Mouse (Mus musculus): Measurements from ENCODE around the gene Klhdc1.

Klhdc1 gene

DNA sequence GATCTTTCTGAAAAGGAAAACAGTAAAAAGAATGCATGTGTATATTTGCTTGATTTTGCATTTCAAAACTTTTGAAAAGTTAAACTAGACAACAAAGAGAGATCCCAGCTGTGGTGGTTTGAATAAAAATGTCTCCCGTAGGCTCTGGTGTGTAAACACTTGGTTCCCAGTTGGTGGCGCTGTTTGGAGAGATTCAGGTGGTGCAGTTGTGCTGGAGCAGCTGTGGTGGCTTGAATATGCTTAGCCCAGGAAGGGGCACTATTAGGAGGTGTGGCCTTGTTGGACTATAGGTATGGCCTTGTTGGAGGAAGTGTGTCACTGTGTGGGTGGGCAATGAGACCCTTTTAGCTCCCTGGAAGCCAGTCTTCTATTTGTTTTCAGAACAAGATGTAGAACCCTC is 11.7 kb upstream of the Klhdc1 start:
- DNase-seq = no peak

DNA sequence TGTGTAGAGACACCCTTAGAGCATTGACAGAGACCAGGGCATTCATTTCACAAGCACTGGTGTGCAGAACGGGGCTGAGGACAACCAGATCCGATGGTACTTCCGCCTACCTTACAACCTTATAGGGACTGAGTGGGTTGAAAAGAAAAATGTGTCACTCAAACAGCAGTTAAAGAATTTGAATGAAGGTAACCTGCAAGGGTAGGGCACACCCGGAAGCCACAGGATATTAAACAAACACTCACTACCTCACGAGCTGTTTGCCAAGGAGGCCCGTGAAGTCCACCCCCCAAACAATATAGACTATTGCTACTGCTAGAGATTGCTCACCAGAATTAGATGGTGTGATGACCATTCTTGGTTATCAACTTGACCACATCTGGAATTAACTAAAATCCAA is 5.2 kb upstream of the Klhdc1 start:
- DNase-seq = no peak

DNA sequence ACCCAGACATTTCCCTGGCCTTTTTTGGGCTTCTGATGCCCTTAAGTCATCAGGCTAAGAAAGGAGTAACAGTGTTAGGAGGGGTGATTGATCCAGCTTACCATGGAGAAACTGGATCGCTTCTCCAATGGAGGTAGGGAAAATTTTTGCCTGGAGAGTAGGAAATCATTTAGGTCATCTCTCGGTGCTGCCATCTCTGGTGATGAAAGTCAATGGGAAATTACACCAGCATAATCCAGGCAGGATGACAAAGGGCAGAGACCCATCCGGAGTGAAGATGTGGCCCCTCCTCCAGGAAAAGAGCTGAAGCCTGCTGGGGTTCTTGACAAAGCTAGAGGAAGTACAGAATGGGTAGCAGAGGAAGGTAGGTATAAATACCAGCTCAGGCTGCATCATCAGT is 2.7 kb upstream of the Klhdc1 start:
- DNase-seq = no peak

DNA sequence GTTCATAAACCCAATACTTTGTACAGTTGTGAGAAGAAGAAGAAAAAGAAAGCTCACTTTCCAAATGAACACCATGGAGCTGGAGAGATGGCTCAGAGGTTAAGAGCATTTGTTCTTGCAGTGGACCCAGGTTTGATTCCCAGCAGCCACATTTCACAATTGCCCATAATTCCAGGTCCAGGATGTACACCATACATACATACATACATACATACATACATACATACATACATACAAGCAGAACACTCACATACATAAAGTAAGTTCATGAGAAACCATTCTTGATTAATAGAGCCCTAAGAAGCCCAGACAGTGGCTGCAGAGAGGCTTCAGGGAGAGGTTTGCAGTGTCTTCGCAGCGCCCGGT is 412 bp downstream of the Klhdc1 start:
- DNase-seq = no peak

DNA sequence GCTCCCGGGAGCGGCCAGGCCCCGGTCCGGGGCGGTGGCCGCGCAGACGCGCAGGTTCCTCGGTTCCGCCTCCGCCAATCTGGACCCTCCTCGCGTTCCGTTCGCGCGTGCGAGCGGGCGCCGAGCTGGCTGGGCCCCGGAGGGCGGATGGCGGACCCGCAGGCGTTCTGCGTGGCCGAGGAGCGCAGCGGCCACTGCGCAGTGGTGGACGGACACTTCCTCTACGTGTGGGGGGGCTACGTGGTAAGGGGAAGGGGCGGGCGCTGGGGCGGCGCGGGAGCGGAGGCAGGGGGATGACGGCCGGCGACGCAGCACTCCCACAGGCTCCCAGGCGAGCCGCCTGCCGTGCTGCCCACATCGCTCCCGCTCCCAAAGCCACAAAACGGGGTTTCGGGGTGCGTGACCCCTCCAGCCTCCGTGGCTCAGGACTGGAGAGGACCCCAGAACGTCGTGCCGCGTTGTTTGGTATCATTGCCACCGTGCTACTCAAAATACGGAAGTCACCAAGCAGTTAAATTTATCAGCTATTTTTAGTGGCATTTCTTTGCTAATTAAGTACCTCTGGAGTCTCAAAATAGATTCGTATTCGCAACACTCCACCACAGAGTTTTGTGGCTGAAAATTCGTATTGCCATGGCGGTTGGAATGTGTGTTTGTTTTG is 925 bp downstream of the Klhdc1 start:
- peak; percentile 98 for DNase-seq

DNA sequence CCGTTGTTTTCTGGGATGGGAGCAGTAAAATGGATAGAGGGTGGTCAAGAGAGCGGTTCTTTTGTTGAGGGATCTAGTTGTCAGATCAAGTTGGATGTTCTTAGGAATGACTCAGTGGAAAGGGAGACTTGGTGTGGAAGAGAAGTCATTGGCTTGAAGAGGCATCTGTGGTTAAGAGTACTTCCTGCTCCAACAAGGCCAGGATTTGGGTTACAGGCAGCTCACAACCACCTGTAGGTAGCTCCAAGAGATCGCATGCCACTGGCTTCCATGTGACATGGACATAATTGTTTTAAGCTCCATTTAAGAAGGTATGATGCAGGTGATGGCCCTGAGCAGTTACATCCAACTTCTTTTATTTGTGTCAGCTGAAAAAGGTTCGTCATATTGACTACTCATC is 8.8 kb downstream of the Klhdc1 start:
- DNase-seq = peak; percentile 35

DNA sequence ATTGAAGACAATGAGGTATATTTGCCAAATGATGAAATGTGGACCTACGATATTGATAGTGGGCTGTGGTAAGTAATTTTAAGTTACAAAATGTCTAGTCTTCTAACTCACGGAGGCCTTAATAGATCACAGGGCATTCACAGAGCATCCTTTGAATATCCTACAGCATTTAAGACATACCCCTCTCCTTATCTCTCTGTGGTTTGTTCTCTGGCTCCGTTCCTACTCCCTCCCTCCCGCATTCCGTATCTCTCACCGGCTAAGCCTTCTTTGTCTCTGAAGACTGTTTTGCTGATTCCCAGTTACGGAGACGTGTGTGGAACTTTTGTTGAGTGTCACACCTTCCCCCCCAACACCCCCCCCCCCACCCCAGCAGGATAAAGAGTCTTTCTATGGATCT is 9.8 kb downstream of the Klhdc1 start:
- no peak for DNase-seq

DNA sequence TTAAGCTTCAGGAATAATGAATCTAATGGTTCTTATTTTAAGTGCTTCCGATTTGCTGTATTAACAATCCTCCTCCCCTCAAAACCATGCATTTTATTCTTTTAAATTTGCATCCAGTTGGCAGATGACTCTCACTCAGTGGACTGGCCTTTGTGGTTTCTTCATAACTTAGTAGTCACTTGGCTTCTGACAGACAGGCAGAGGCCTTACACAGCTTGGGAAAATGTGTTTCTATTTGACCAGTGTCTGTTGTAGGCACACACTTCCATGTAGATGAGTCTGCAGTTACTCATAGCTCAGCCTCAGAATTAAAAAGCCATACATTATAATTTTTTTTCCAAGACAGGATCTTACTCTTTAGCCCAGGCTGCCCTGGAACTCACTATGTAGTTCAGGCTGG is 12.8 kb downstream of the Klhdc1 start:
- DNase-seq = peak; percentile 5

DNA sequence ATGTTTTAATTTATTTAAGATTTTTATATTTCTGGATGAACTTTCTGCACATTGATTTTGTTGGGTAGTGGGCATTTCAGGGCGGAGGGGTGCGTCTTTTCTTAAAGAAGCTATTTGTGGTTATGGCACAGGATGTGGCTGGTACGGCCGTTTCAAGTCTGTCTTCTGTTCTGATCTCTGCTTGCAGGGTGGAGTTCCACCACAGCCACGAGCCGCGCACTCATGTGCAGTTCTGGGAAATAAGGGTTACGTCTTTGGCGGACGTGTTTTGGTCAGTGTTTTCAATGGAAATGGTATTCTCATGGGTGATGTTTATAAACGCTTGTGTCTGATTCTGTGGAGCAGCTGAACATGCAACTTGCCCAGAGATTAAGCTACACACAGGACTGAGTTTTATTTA is 16.9 kb downstream of the Klhdc1 start:
- peak; percentile 87 for DNase-seq

DNA sequence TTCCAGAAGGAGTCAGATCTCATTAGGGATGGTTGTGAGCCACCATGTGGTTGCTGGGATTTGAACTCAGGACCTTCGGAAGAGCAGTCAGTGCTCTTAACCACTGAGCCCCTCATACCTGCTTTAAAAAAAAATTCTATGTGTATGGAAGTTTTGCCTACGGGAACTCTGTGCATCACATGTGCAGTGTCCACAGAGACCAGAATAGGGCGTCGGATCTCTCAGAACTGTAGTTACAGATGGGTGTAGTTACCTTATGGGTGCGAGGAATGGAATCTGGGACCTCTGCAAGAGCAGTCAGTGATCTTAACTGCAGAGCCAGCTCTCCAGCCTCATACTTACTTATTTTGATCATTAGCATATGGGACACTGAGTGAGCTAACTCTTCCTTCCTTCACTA is 21.3 kb downstream of the Klhdc1 start:
- peak; percentile 61 for DNase-seq

DNA sequence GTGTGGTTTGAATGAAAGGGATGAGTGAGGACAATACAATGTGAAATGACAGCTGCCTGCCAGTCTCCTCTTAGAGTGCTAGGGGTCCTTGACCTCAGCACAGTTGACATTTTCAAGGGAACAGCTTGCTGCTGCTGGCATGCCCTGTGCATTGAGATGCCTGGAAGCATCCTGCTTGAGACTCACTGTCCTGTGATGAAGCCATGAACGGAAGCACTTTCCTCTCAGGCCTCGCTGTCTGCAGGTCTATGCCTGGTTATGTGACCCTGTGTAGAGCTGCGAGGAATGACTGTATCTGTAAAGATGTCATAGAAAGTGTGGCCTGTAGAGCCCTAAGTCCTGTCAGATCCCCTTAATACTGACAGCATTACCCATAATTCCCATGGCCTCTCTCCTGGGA is 24.1 kb downstream of the Klhdc1 start:
- peak; percentile 74 for DNase-seq

DNA sequence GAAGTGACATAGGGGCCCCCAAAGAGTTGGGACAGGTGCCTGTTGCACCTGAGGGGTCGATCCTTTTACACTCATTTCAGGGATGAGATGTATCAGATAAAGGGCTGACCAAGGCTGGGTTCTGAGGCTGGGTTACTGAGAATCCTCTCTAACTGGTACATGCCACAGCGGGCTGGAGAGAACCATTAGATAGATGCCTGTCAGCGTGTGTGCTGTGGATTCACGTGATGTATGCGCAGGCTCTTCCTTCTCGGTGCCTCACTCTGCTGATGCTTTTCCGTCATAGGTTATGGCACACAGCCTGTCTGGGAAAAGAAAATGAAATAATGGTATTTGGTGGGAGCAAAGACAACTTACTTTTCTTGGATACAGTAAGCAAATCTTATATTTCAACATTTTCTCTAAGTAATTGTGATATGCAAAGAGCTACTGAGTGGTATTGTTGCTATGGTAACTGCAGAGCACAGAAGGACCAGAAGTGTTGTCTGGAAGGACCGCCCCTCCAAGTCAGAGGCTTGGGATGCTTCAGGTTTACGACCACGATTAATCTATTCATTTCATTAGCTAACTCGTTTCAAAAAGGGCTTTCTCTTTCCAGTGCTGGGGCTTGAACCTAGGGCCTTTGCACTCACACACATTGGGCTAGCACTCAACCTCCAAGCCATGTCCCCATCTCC is 27.1 kb downstream of the Klhdc1 start:
- peak; percentile 57 for DNase-seq

DNA sequence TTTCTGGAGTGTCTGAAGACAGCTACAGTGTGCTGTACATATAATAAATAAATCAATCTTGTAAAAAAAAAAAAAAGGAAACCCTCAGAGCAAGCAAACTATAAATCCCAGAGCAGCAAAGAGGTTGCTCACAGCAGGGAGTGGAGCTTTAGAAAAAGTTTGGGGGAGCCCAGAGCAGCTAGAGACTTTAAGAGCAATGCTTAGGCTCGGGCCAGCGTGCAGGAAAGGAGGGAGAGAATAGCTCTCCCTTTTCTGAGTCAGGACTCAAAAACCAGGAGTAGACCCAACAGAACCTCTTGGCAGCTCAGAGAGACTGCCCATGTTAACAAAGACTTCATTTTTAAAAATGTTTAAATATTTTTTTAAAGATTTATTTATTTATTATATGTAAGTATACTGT is 28.0 kb downstream of the Klhdc1 start:
- peak; percentile 61 for DNase-seq

DNA sequence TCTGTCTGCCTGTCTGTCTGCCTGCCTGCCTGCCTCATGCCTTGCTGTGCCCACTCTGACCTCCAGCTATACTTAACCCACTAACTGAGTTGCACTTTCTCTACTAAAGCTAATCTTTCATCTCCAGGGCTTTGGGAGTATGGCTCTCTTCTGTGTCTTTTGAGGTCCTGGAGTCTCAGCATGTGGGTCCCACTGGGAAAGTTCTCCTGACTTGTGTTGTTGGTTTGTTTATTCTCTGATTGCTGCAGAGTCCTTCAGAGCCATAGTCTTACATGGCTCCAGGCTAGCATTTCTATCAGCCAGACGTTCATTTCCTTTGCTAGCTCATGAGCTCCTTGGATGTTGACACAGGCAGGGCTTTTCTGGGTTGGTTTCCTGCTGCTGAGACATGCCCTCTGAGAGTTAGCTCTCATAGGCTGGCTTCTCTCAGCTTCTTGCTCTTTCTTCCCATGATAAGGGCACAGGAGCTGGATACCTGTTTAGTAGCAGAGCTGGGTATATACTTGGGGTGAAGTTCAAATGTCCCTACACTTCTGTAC is 39.0 kb downstream of the Klhdc1 start:
- DNase-seq = peak; percentile 60

DNA sequence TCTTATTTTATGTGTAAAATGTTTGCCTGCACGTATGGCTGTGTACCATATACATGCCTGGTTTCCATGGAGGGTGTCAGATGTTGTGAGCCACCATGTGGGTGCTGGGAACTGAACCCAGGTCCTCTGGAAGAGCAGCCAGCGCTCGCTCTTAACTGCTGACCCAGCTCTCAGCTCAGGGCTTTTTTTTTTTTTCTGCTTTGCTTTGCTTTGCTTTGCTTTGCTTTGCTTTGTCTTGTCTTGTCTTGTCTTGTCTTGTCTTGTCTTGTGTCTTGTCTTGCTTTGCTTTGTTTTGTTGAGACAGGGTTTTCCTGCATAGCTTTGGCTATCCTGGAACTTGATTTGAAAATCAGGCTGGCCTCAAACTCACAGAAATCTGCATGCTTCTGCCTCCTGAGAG is 39.9 kb downstream of the Klhdc1 start:
- DNase-seq = peak; percentile 5

DNA sequence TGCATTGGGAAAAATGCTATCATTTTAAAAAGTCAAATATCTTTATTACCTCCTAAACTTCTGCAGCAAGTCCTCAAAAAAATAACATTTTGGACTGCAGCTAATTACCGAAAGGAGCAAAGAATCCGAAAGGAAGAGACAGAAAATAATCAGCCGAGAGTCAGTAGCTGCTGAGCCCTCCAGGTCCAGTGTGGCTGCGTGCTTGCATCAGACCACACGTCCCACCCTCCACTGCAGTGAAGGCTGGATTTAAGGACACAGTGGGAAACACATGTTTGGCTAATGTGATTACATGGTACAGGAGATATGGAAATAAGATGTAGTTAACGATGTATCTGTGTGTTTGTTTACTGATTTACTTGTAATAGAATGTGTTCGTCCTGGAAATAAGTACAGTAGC is 42.2 kb downstream of the Klhdc1 start:
- DNase-seq = peak; percentile 62

DNA sequence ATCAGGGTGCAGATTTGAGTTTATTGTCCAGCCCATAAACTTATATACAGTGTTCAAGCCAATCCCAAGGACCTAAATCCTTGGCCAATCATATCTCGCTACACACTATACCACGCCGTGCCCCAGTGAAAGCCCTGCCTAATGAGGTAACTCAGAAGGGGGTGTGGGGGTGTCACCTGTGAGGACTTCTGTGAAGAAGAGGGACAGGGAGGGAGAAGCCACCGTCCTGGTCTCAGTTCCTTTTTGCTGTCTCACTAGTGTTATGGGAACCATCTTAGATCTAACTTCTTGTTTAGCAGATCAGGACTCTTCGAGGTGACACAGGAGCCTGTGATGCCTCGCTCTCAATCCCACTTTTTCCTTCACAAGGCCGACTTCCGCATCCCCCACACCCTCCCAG is 46.6 kb downstream of the Klhdc1 start:
- DNase-seq = no peak

DNA sequence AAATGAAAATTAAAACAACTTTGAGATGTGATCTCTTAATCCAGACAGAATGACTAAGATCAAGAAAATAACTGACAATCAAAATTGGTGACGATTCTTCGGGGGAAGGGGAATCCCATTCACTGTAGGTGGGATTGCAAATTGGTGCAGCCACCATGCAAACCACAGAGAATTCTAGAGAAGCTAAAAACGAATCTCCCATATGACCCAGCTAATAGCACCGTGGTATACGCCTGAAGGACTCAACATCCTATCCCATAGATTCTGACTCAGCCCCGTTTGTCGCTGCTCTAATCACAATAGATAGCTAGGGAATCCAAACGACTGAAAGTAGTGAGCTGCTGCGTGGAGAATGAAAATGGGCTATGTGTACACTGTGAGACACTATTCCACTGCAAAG is 47.7 kb downstream of the Klhdc1 start:
- peak; percentile 34 for DNase-seq

DNA sequence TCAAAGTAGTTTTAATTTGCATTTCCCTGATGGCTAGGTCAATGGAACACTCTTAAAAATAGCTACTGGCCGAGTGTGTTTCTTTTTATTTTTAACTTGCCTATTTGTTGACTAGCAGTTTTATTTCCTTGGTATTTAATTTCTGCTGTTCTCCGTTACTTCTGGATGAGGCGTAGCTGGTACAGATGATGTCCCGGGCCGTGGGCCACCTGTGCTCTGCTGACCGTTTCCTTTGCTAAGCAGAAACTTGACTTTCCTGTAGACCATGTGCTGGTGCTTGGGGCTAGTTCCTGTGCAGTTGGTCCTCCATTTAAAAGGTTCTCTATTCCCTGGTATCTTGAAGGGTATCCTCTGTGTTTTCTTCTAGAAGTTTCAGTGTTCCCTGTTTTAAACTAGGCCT is 51.4 kb downstream of the Klhdc1 start:
- peak; percentile 1 for DNase-seq

DNA sequence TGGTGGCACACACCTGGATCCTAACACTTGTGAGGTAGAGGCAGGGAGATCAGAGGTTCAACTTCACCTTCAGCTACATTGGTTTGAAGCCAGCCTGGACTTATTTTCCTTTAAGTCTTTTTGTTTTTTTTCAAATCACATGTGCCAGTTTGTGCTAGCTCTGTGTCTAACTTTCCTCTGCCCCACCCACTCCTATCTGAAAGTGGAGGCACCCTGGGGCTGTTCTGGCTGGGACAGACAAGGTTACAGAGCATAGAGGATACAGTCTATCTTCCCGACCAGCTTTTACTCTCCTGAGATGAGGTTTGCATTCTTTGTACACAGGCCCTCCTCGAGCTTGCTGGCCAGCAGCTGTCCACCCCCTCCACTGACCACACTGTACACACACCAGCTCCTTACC is 52.8 kb downstream of the Klhdc1 start:
- peak; percentile 78 for DNase-seq

DNA sequence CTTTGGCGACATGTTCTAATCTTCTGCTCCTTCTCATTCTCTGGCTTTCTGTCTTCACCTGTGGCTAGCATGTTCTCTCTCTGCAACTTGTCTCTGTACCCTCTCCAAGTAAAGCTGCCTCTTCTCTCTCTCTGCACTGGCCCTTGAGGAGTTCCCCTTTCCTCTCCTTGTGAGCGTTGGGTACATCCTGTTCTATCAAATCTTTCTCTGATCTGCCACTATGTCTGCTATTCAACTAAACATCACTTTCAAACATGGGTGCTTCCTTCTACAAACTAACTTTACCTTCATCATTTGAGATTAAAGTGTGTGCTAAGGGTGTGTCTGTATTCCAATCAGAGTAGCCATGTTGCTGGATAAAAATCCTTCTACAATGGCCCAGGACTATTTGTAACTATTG is 54.0 kb downstream of the Klhdc1 start:
- peak; percentile 41 for DNase-seq

DNA sequence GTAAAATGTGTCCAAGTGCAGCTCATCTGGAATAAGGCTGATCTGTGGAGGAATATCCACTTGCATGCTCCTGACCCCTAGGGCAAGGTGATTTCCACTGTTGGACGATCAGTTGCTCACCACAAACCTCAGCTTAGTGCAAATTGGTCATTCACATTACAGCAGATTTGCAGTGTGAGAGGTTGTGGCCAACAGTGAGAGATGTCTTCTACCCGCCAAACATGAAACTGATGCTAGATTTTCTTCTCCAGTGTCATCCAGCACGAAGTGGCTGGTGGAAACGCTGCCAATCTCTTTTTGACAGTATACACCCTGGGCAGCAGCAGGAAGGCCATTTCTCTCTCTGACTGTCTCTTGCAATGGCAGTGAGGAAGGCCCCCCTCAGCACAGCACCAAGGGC is 54.7 kb downstream of the Klhdc1 start:
- peak; percentile 88 for DNase-seq

DNA sequence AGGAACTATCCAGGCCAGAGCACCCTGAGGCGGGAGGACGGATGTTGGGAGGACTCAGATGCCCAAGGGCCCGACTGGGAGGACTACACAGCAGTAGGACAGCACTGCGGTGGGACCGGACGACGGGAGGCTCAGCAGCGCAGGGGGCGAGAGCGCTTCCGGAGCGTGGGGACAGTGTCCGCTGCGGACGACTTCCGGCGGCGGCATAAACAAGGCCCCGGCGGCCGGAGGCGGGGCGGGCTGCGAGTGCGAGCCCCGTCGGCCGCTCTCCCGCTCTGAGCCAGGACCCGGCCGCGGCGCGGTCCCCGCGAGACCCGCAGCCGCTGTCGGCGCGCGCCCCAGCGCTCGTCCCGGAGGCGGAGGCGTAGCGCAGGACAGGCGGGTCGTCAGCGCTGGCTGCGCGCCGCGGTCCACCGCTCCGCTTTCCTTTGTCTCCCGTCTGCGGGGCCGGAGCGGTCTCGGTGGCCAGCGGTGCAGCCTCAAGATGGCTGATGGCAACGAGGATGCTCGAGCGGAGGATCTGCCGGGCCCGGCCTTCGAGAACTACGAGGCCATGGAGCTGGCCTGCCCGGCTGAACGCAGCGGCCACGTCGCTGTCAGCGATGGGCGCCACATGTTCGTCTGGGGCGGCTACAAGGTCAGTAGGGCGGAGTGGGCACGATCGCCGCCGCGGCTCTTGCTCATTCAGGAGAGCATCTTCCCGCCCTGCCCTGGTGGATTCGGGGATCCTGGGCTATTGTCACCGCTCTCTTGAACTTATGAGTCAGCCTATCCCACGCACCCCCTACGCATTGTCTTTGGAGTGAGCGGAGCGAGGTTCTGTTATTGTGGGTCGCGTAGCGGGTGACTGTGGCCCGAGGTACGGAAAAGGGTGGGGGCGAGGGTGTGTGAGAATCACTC is 55.8 kb downstream of the Klhdc1 start, which contains the start of gene Klhdc2:
Gene Klhdc2 (plus strand): TSS at position 171 of the 900 bp plus-strand sequence.
- DNase-seq = peak; percentile 99
